Comparison of ENCODE assay signal across 16 mouse cellular contexts in the genomic region with DNA sequence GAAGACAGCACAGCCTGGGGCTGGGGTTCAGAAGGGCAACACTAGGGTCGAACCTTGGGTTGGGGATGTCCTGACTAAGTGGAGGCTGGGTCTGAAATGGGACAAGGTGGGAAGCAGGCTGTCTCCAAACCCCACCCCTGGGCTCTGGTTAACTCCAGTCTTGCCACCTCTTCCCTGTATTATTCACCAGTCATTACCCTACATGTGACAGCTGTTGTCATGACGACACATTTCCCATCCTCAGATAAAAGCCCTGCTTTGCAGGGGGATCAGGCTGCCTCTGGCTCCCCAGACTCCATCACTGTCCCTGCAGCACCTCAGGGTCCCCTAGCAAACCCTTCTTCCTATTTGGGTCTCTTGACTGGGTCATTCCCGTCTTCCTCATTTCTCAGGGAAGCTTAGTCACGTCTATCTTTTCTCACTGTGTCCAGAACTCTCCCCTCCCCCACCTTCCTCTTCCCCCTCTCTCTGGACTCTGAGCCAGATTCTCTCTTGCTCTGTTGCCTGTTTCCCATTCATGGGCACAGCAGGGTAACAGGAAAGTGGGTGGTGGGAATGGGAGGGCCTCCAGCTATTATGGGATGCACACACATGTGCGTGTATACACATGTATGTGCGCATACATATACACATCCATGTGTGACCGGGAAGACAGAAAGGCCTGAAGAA. TPM values are rescaled to one million over a fixed set of nuclear protein-coding genes. Genes with fewer than 3 reads are reported as not detected.
A peak's percentile ranks its signal among the peaks of the same experiment; 100 is the strongest.
DNase-seq lines count a peak whose midpoint lies in the region; ATAC-seq lines count a peak whose summit lies in the region.
"Had no signal": no experiment of that assay in that cellular context is flagged by ENCODE, and none has a peak within 500 bp of the region (broad histone marks: within the 10 kb centered on the region; RNA-seq: fewer than 3 reads in every experiment).

No protein-coding gene starts in this region.

- DNase-seq in heart, postnatal 25 days (ENCODE audit: low spot score) = no peak
- DNase-seq in Muller cell, postnatal 12 days (ENCODE audit: inconsistent ontology term) = peak; percentile 12
- no peak for DNase-seq in heart, adult 9 months (ENCODE audit: low spot score in 2 of 2)
- DNase-seq: cerebellum, adult 11-12 months; right cerebral cortex, postnatal 14 days had no signal

- H3K4me1 ChIP-seq in heart, embryonic 11.5 days (ENCODE audit: control insufficient read depth, insufficient read depth, low read length) = peaks cover 39% of the 10 kb centered on the region
- peaks cover 9% of the 10 kb centered on the region for H3K4me1 ChIP-seq in hindbrain, embryonic 12.5 days
- H3K4me1 ChIP-seq in midbrain, embryonic 16.5 days (ENCODE audit: control insufficient read depth, insufficient read depth, low read length) = 0 out of 2 replicates have a peak, but pooled peaks cover 2% of the 10 kb centered on the region
- H3K4me1 ChIP-seq in kidney, embryonic 16.5 days (ENCODE audit: insufficient read depth, low read length) = 0 out of 2 replicates have a peak, but pooled peaks cover 7% of the 10 kb centered on the region

- no peaks in the 10 kb centered on the region for H3K9me3 ChIP-seq in heart, embryonic 11.5 days (replicated peaks; ENCODE audit: control insufficient read depth, low read length)
- H3K9me3 ChIP-seq in hindbrain, embryonic 12.5 days (replicated peaks) = no peaks in the 10 kb centered on the region
- H3K9me3 ChIP-seq in midbrain, embryonic 16.5 days (replicated peaks; ENCODE audit: control insufficient read depth, low read length, poor library complexity, severe bottlenecking) = no peaks in the 10 kb centered on the region
- H3K9me3 ChIP-seq in kidney, embryonic 16.5 days (ENCODE audit: low read length) = no peaks in the 10 kb centered on the region
- H3K9me3 ChIP-seq: heart, embryonic 13.5 days had no signal

- H3K27me3 ChIP-seq in heart, embryonic 11.5 days (ENCODE audit: control insufficient read depth, insufficient read depth, low read length) = no peaks in the 10 kb centered on the region
- H3K27me3 ChIP-seq in hindbrain, embryonic 12.5 days = peaks cover 5% of the 10 kb centered on the region; the same call in 1 of the 2 replicates
- no peaks in the 10 kb centered on the region for H3K27me3 ChIP-seq in midbrain, embryonic 16.5 days (ENCODE audit: control insufficient read depth, insufficient read depth, low read depth, low read length)
- no peaks in the 10 kb centered on the region for H3K27me3 ChIP-seq in kidney, embryonic 16.5 days (ENCODE audit: insufficient read depth, low read length)
- H3K27me3 ChIP-seq: heart, embryonic 13.5 days had no signal

- H3K4me2 ChIP-seq in heart, embryonic 11.5 days = no peak overlapping the region
- no peak overlapping the region for H3K4me2 ChIP-seq in hindbrain, embryonic 12.5 days (replicated peaks)
- H3K4me2 ChIP-seq in midbrain, embryonic 16.5 days (ENCODE audit: low read length) = no peak overlapping the region
- H3K4me2 ChIP-seq in kidney, embryonic 16.5 days (replicated peaks; ENCODE audit: low read depth, low read length) = no peak overlapping the region
- H3K4me2 ChIP-seq: heart, embryonic 13.5 days had no signal

- H3K27ac ChIP-seq in heart, embryonic 11.5 days (ENCODE audit: low read depth, low read length) = no peak overlapping the region
- no peak overlapping the region for H3K27ac ChIP-seq in hindbrain, embryonic 12.5 days
- H3K27ac ChIP-seq in midbrain, embryonic 16.5 days (ENCODE audit: low read length) = no peak overlapping the region
- H3K27ac ChIP-seq in kidney, embryonic 16.5 days (ENCODE audit: low read length) = no peak overlapping the region
- H3K27ac ChIP-seq: heart, embryonic 13.5 days; stomach, postnatal 0 days had no signal

- ATAC-seq in heart, embryonic 11.5 days (replicated peaks; ENCODE audit: insufficient number of reproducible peaks, low FRiP score, low TSS enrichment) = no peak
- ATAC-seq in hindbrain, embryonic 12.5 days (ENCODE audit: low FRiP score) = peak; percentile 66; the same call in 1 of the 2 replicates
- ATAC-seq in midbrain, embryonic 16.5 days = peak; percentile 60
- ATAC-seq in kidney, embryonic 16.5 days (ENCODE audit: low FRiP score, low TSS enrichment) = no peak
- no peak for ATAC-seq in frontal cortex, adult (ENCODE audit: low TSS enrichment)
- ATAC-seq: CD4-positive, CD25-positive, alpha-beta regulatory T cell, adult 4 months had no signal

- 65% methylated on average over 7 of the region's 7 CpGs for WGBS in heart, embryonic 11.5 days (ENCODE audit: insufficient replicate concordance)
- WGBS in hindbrain, embryonic 12.5 days = 60% methylated on average over 7 of the region's 7 CpGs
- WGBS in midbrain, embryonic 16.5 days = 60% methylated on average over 7 of the region's 7 CpGs
- WGBS in kidney, embryonic 16.5 days = 72% methylated on average over 7 of the region's 7 CpGs

- H3K36me3 ChIP-seq in heart, embryonic 11.5 days (ENCODE audit: control insufficient read depth, insufficient read depth, low read length) = no peaks in the 10 kb centered on the region
- H3K36me3 ChIP-seq in hindbrain, embryonic 12.5 days = no peaks in the 10 kb centered on the region
- no peaks in the 10 kb centered on the region for H3K36me3 ChIP-seq in midbrain, embryonic 16.5 days (ENCODE audit: control insufficient read depth, insufficient read depth, low read length)
- no peaks in the 10 kb centered on the region for H3K36me3 ChIP-seq in kidney, embryonic 16.5 days (ENCODE audit: insufficient read depth, low read length)
- H3K36me3 ChIP-seq: heart, embryonic 13.5 days had no signal

- H3K9ac ChIP-seq in heart, embryonic 11.5 days (ENCODE audit: low read depth, low read length) = 0 out of 2 replicates have a peak overlapping the region, but pooled peaks have one; percentile 16
- no peak overlapping the region for H3K9ac ChIP-seq in hindbrain, embryonic 12.5 days
- no peak overlapping the region for H3K9ac ChIP-seq in midbrain, embryonic 16.5 days (ENCODE audit: low read depth, low read length)
- no peak overlapping the region for H3K9ac ChIP-seq in kidney, embryonic 16.5 days (replicated peaks; ENCODE audit: low read length)
- H3K9ac ChIP-seq: heart, embryonic 13.5 days had no signal

- H3K4me3 ChIP-seq in heart, embryonic 11.5 days (ENCODE audit: low read depth, low read length) = no peak overlapping the region
- H3K4me3 ChIP-seq in hindbrain, embryonic 12.5 days = no peak overlapping the region
- H3K4me3 ChIP-seq in midbrain, embryonic 16.5 days (ENCODE audit: low read depth, low read length) = no peak overlapping the region
- H3K4me3 ChIP-seq in kidney, embryonic 16.5 days (ENCODE audit: low read length) = no peak overlapping the region
- H3K4me3 ChIP-seq: heart, embryonic 13.5 days; myocyte had no signal

- intact Hi-C loops in heart, postnatal 25 days (cut with DNase I) = no loop called here

RNA-seq across cellular contexts. Expression of a gene that starts 15.1 kb away (rescaled TPM):
- polyA plus RNA-seq in heart, embryonic 11.5 days (2014; fragmentation: Nextera tagmentation; extraction: Ambion mirVana) = 10.2 and 12.0 TPM in 2 replicates
- total RNA-seq in heart, postnatal 25 days (2021) = under 1 TPM; 0.61 to 0.88 TPM
- 2.4 and 2.6 TPM in 2 replicates for polyA plus RNA-seq in hindbrain, embryonic 12.5 days (2016; fragmentation: Nextera tagmentation; extraction: Ambion mirVana)
- 0.20 and 0.21 TPM in 2 replicates for polyA plus RNA-seq in midbrain, embryonic 16.5 days (2015; fragmentation: Nextera tagmentation; extraction: Ambion mirVana)
- polyA plus RNA-seq in kidney, embryonic 16.5 days (2015; fragmentation: Nextera tagmentation; extraction: Ambion mirVana) = 7.2 and 7.8 TPM in 2 replicates
- polyA plus RNA-seq: CD4-positive, CD25-positive, alpha-beta regulatory T cell, adult 4 months; myocyte had no signal

RNA-seq across cellular contexts. Expression of a gene that starts 39.6 kb away (rescaled TPM):
- not detected in 2 replicates for polyA plus RNA-seq in heart, embryonic 11.5 days (2014; fragmentation: Nextera tagmentation; extraction: Ambion mirVana)
- total RNA-seq in heart, postnatal 25 days (2021) = not detected
- not detected in 2 replicates for polyA plus RNA-seq in hindbrain, embryonic 12.5 days (2016; fragmentation: Nextera tagmentation; extraction: Ambion mirVana)
- polyA plus RNA-seq in midbrain, embryonic 16.5 days (2015; fragmentation: Nextera tagmentation; extraction: Ambion mirVana) = not detected in 2 replicates
- not detected in 2 replicates for polyA plus RNA-seq in kidney, embryonic 16.5 days (2015; fragmentation: Nextera tagmentation; extraction: Ambion mirVana)
- total RNA-seq: left cerebral cortex, postnatal 10 days had no signal
- polyA plus RNA-seq: heart, embryonic 13.5 days; lung, embryonic 16.5 days; stomach, postnatal 0 days had no signal

RNA-seq across cellular contexts. Expression of a gene that starts 42.1 kb away (rescaled TPM):
- polyA plus RNA-seq in heart, embryonic 11.5 days (2014; fragmentation: Nextera tagmentation; extraction: Ambion mirVana) = 17.4 and 18.3 TPM in 2 replicates
- total RNA-seq in heart, postnatal 25 days (2021) = under 1 TPM; 0.31 to 0.49 TPM
- polyA plus RNA-seq in hindbrain, embryonic 12.5 days (2016; fragmentation: Nextera tagmentation; extraction: Ambion mirVana) = 5.5 and 6.9 TPM in 2 replicates
- 10.8 and 15.6 TPM in 2 replicates for polyA plus RNA-seq in midbrain, embryonic 16.5 days (2015; fragmentation: Nextera tagmentation; extraction: Ambion mirVana)
- 7.8 and 8.3 TPM in 2 replicates for polyA plus RNA-seq in kidney, embryonic 16.5 days (2015; fragmentation: Nextera tagmentation; extraction: Ambion mirVana)

RNA-seq across cellular contexts. Expression of a gene that starts 46.9 kb away (rescaled TPM):
- 0.30 and 0.34 TPM in 2 replicates for polyA plus RNA-seq in heart, embryonic 11.5 days (2014; fragmentation: Nextera tagmentation; extraction: Ambion mirVana)
- not detected for total RNA-seq in heart, postnatal 25 days (2021)
- 0.12 and 0.15 TPM in 2 replicates for polyA plus RNA-seq in hindbrain, embryonic 12.5 days (2016; fragmentation: Nextera tagmentation; extraction: Ambion mirVana)
- 0.12 and 0.23 TPM in 2 replicates for polyA plus RNA-seq in midbrain, embryonic 16.5 days (2015; fragmentation: Nextera tagmentation; extraction: Ambion mirVana)
- 0.22 and 0.40 TPM in 2 replicates for polyA plus RNA-seq in kidney, embryonic 16.5 days (2015; fragmentation: Nextera tagmentation; extraction: Ambion mirVana)
- polyA plus RNA-seq: myocyte had no signal

Comparison
In these comparisons a context has a peak if more than half of its experiments do, and no peak if none do; other contexts are left out.
1. ATAC-seq: peak in hindbrain, embryonic 12.5 days (single experiment) and midbrain, embryonic 16.5 days (single experiment); none in heart, embryonic 11.5 days (single experiment), kidney, embryonic 16.5 days (single experiment) and frontal cortex, adult (single experiment).